Mouse (Mus musculus): ENCODE measurements at regions not wholly inside any gene's neighbourhood (a gene's known extent, or its start where the extent isn't known, plus 50 kb on each side); places are given as distances from the start of the nearest gene placed in this dataset.

DNA sequence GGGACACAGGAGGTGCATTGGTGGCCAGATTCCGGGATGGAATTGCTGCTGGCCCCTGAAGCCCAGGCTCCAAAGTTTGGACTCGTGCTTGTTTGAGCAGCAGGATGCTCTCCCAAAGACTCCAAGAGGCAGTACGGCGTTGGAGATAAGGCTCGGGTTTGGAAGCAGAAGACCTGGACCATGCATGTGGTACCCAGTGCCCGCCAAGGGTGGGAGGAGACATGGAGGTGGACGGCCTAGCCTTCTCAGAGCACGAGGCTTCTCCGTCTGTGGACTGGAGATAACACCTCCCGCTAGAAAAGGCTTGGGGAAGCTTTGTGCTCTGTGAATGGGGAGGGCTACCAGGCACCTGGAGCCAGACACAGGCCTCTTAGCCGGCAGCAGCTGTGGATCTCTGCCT, 271.7 kb downstream of the Rps6kc1 start:
- DNase-seq = no peak

DNA sequence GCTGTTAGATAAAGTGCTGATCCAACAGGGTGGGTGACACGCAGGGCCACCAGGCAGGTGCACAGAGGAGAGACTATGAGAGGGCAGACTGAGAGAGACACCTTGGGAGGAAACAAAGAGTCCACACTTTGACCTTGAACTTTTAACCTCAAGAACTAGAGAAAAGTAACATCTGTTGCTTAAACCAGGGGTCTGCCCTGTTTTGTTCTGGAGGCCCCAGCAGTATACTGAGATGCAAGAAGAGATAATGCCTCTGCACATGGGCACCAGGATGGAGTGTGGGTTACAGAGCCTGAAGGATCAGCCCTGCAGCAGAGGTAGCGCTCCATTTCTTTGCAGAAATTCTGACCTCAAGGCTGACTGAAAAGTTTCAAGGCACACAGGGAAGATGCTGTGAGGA, 276.6 kb downstream of the Rps6kc1 start:
- no peak for DNase-seq

DNA sequence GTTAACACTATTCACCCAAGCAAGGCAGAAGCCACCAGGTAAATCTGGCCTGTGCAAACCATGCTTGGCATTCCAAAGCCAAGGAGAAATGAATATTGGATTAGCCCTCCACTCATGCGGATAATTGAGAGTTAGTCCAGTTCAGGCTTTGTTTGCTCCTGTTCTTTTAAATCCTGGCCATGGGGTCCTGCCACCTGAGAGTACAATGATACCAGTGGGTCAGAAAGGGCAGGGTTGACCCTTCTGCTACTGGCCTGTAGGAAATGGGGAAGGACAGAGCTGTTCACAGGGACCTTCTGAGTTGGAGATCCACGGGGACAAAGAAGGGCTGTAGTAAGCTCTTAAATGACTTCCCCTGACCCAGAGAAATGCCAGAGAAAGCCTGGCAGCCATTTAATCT, 279.9 kb downstream of the Rps6kc1 start:
- DNase-seq = no peak

DNA sequence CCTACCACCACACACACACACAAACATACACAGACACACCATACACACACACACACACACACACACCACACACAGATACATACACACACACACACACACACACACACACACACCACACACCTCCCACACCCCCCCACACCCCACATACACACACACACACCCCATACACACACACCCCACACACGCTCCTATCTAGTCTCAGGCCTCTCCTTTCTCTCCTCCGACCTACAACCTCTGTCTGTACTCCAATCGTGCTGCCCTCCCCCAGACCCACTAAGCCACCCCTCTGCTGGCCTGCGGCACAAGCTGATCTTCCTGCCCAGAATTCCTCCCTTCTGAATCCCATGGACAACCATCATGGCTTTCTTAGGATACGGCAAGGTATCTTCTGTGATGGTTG, 281.4 kb downstream of the Rps6kc1 start:
- no peak for DNase-seq

DNA sequence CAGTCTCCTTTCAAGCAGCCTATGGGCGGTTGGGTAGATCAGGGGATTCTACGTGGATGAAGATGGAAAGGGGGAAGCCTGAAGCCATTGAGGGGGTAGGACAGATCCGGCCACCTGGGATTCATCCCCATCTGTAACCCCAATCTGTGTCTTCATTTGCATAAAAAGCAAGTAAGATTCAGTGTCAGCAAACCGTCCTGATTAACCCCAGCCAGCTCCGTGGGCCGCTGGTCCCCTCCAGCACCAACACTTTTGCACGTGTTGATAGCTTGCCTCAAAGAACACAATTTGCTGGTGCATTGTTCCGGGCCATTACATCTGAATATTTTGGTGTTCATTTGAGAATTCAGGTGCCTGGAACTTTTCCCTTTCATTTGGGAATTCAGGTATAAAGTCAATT, 287.7 kb downstream of the Rps6kc1 start:
- DNase-seq = no peak

DNA sequence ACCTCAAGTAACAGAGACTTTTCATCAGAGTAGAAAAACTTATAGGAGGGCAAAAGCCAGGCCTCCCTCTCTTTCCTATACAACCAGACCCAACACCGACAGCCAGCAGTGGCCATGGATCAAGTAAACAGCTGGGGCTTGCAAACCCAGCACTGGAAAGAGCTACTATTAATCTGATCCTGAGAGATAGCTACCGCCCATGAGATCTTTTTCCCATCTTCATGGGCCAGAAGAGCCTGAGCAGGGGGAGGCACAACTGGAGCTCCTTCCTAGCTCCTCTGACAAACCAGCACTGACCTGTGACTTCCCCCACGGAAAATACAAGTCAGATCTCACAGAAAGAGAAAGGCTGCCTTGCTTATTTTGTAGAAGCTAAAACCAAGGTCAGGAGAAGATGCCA, 311.1 kb downstream of the Rps6kc1 start:
- no peak for DNase-seq

DNA sequence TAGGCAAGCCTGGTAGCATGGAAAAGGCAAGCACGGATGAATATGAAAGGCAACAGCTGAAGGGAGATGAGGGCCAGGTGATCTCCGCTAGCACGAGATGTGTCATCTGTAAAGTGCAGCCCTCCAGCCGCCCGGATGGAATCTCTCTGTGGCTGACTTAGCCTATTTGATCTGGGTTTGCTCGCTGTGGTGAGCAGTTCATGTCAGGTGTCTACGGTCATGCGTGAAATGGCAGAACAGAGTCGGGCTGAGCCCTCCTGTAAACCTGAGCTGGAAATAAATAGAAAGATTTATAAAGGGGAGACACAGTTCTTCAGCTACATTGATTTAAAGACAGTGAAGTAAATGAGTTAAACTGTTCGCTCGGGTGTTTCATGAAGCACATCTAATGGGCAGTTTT, 311.9 kb downstream of the Rps6kc1 start:
- no peak for DNase-seq

DNA sequence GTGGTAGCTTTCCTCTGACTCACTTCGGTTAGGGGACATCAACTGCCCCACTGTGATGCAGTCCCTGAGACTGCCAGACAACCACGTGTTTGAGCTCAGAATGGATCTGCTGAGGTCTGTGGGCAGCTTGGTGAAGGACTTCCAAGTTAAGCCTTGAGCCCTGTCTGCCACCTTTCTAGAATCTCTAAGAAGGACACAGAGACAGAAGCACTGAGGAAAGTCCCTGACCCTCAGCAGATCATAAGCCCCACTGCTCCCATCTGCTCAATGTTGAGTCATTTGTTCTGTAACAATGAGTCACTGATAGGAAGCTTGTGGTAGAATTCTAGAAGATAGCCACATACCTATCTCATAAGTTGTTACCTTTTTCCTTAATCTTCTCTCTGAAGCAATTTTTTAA, 315.4 kb downstream of the Rps6kc1 start:
- DNase-seq = no peak

DNA sequence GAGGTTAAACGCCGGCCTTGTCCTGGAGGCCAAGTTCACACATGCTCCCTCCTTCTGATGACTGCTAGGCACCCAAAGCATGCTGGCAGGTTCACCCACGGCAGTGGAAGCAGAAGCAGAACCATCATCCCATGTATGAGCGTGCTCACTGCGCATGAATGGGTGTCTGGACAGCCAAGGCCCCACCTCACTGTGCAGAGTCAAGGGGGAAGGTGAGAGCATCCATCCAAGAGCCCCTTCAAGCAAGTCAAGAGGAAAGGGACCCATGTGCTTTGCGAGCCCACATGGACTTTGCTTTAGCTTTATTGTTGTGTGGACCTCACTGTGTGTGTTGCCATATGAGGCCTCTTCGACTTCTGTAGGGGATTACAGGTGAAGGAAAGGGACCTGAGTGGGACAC, 319.9 kb downstream of the Rps6kc1 start:
- DNase-seq = no peak

DNA sequence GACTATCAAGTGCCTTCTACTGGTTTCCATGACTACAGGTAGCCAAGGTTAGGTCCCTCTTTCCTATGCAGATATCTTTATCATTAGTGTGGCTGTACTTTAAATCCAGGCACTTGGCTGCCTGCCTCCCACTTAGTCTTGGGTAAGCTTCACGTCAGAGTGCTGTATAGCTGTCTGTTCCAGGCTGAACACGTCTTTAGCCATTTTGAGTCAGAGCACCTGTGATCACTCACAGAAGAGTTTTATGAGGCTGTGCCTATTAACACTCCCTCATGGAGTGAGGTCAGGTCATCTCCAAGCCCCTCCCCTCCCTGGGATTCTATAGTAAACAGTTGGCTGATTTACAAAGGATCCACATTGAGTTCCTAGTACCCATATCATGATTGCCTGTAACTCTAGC, 322.0 kb downstream of the Rps6kc1 start:
- DNase-seq = no peak

DNA sequence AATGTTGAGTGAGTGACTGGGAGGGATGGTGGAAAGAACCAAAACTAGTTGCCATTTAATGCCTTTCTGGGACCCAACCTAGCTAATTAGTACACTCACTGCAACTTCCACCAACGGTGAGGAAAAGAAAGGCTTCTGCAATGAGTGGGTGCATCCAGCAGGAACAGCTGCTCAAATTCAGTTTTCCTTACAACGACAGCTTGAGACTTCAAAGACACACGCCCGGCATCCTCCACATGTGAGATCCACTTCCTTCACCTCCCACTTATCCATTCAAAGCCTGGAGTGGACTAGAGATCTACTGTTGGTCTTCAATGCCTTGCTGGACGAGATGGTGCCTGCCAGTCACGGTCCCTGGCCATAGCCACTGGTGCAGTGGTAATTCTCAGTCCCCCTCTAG, 328.3 kb downstream of the Rps6kc1 start:
- no peak for DNase-seq

DNA sequence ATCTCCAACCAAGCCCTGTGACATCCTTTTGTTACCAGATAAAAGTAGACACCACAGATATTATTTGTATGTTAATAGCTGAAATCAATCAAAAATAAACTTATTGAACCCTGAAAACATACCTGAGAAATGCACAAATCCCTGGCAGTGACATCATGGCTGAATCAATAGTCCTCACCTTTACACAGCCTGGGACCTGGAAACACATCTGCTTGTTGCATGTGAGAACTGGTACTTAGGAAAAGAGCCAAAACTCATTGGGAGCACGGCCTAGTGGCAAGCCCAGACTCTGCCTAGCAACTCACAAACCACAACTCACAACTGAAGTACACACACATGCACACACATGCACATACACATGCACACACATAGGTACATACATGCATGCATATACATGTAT, 330.9 kb downstream of the Rps6kc1 start:
- DNase-seq = no peak

DNA sequence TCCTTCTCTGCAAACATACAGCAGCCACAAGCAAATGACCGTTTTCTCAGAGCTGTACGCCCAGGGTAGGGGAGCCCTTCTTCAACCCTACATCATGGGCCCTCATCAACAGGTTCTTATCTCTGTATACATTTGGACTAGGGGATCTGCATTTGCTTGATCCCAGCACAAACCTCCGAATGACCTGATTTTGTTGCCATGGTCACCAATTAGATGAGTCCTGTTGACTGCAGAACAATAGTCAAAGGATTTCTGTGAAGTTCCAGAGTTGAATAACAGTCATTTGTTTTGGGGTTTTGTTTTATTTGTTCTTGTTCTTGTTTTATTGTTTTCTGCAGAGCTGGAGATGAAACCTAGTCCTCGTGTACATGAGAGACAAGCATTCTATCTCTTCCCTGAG, 340.6 kb downstream of the Rps6kc1 start:
- no peak for DNase-seq

DNA sequence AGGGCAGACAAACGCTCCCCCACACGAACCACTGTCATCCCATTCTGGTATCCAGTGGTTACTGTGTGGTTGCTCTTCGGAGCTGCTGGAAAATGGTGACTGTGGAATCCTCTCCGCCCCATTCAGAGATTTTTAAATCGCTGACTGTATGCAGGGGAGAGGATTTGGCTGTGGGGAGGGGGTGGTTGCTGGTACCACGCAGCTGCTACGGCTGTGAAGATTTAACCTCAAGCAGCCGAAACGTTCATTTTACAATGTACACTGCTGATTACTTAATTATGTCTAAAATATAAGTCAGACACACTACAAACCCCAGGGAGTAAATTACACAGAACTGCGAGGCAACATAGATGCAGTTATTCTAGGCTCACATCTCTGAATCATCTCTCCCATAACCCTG, 341.0 kb downstream of the Rps6kc1 start:
- no peak for DNase-seq

DNA sequence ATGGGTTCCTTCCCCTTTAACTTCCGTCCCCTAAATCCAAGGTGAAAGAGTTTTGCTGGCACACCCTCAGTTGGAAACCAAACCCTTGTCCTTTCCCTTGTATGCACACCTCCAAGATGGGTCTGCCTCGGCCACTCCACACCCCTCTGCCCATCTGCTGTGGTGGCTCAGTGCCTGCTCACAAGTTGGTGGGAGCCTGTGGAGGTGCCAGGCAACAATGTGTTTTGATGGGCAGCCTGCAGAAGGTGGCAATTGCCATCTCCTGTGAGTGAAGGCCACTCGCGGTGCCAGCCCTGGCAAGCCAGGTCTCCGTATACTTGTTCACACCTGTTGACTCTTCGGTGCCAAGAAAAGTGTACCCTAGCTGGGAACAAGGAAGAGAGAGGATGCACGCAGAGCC, 344.8 kb downstream of the Rps6kc1 start:
- DNase-seq = no peak

DNA sequence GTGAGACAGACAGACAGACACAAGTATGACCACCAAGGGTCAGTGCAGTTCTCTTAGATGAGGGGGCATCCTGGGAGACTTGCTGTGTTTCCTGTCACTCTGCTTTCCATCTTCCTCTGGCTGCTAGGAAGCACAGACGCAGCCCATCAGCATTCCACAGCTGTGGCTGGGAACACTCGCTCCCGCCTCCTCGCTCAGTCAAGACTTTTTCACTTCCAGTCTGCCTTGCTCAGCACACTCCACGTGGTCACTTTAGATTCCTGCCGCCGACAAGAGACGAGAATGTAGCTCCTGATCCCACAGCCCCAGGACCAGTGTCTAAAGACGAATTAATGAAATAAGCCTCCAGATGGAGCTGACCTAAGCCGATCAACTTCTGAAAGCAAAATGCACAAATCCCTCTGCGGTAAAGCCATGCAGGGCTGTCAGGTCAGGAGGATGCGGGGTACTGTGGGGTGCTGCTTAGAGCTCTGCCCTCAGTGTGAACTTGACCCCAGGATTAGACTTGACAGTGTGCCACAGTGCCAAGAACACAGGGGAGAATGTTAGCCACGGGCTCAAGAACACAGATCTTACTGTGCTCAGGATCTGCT, 348.6 kb downstream of the Rps6kc1 start:
- no peak for DNase-seq

DNA sequence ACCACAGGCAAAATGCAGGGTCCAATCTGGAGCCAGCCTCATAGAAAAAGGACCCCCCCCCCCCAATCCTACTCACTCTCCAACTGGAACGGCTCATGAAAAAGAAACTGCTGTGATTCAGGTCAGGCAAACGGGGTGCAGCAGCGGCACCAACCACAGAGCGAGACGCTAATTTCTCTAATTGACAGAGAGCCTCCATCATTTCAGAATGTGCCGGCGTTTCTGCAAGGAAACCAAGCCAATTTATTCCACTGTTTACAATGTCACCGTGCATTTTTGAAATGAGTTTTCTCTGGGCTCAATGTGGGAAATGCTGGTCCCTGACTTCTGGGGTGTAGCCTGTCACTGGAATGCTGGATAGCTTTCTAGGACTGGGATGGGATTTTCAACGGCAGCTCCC, 351.5 kb downstream of the Rps6kc1 start:
- DNase-seq = no peak

DNA sequence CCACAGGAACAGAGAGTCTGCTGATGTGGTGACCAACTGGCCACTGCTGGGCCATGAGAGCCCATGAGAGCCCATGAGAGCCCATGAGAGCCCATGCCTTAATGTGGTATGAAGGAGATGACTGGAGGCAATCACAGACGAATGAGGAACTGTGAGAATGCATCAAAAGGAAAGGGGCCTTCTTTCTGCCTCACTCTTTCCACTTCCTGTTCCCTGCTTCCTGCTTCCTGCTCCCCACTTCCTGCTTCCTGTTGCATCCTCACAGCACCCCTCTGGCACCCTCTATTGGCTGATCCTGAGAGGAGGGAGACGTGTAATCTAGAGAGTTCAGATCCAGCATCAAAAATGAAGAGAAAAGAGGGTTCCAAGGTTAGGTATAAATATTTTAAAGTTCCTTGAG, 369.7 kb downstream of the Rps6kc1 start:
- no peak for DNase-seq

DNA sequence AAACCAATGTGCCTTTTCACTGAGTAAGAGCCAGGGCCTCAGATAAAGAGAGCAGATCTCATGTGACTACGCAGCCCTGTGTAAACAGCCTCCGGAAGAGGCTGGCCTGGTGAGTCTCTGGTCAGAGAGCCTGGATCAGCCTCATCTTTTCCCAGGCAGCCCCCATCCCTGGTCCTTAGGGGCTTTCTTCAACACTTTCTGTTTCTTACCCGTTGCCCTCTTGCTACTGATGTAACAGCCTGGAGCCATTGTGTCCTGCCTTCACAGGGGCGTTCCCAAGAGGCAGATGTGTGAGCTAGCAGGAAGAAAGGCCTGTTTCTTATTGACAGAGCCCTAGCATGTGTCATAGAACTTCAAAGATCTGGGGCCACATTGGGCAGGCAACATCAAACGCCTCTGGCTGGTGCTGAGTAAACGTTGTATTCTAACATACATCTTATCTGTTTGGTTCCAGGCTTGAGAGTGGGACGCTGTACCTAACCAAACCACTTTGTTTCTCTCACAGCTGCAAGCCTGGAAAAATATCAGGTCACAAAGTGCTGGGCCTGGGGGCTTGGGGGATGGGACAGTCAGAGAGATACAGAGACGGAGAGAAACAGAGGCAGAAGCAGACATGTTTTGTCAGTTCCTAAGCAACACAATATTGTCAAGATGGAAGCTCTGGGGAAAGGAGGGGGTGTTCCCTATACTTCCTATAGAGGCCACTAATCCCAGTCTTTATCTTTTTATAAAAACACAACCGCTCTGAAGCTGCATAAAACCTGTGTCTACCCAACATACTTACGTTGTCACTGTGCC, 362.6 kb upstream of the Prox1 start:
- DNase-seq = no peak

DNA sequence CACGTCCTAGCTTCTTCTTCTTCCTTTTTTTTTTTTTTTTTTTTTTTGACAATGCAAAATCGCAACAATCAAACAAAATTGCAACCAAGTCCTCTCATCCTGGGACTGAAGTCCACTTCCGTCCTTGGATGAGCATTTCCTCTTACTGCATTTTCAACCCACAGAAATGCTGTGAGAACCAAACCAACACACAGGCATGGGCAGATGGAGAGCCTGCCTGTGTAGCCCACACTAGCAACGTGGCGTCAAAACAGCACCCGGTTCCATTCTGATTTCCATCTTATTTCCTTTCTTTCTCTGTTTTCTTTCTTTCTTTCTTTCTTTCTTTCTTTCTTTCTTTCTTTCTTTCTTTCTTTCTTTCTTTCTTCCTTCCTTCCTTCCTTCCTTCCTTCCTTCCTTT, 360.7 kb upstream of the Prox1 start:
- DNase-seq = no peak

DNA sequence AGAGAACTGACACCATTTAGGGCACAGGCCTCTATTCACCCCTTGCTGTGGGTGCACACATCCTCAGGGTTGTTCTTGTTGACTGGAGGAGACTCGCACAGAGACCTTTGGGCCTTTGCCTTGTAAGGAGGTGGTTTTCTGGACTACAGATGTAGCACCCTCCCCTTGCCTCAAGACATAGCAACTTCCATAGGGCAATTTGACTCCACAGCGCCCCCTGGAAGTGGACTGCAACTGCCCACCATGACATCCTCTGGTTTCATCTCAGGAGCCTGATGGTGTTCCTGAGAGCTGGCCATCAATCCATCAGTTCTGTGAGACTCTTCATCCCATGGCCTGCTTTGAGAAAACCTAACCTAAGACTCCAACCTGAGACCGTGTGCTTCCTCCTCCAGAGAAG, 359.6 kb upstream of the Prox1 start:
- no peak for DNase-seq

DNA sequence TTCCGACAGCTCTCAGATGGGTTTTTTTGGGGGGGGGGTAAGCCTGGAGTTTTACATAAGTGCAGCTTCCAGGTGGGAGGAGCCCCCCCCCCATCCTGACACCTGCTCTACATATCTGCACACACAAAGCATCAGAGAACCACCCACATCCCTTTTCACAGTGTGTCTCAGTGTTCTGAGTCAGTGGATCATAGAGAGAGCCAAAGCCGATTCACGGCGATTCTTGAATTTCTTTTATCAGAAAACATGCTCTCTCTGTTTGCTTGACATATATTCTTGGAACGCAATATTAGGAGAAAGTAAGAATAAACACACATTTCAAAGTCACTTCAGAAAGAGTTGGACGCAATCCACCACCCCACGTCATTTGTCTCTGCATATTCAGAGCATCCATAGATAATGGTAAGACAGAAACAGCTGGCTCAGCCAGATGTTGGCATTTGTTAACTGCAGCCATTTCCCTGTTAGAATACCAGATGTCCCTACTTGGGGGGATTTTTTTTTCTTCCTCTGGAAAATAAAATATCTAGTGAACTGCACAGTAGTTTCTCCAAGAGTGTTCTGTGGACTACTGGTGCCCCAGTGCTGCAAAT, 357.1 kb upstream of the Prox1 start:
- DNase-seq = no peak

DNA sequence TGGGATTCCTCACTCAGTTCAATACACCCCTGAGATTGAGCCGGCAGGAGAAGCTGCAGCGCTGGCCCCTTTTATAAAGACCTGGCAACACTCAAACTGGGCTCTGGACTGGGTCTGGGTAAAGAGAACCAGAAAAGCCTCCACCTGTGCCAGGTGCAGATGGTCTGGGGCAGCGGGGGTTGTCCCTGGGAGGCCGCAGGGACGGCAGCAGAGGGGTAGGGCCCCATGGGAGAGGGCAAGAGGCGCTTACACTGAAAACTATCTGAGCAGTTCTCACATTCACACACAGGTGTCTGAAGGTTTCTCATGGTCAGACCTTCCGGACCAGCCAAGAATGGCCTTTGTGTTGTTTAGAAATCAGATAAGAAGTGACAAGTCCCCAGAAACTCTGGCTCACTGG, 356.1 kb upstream of the Prox1 start:
- no peak for DNase-seq

DNA sequence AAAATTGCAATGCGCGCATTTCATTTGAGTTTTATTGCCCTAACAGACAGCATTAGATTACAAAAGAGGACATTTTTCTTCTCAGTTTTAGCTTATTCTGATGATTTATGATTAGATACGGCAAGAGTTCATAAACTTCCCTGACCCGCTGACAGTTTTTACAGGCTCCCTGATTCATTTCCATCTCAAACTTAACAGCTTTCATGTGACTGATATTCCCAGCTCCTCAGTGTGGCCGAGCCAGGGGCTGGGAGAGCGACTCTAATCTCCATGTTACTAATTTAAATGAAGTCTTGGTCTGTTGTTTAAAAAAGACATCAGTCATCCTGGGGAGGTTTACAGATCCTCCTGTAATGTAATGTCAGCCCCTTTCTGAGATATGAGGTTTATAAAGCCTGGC, 355.5 kb upstream of the Prox1 start:
- no peak for DNase-seq

DNA sequence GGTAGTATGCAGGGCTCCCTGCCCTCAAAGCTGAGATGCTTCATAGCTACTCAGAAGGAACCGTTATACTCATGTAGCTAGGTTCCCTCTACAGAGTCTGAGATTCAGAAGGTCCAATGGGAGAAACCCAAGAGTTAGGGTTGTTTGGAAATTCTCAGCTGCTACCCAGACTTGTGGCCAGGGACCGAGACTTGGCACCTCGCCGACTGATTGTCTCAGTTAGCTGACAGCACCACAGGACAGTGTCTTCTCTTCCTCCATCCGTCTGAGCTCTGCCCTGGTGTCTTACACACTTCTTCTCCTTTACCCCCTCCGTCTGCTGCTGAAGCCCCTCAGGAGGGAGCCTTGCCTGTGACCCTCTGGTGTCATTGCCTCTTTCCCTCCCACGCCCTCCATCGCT, 329.6 kb upstream of the Prox1 start:
- no peak for DNase-seq

Data from lung, postnatal 14 days (tissue).